Mouse (Mus musculus) liver, embryonic 13.5 days (tissue): ENCODE measurements around the gene Tnnt1. TPM values are rescaled to one million over a fixed set of nuclear protein-coding genes. Genes with fewer than 3 reads are reported as not detected.

Experiments used
- ATAC-seq: fragments of 200-750 bp; cut with Nextera tagmentation; 2 replicates; pipeline ENCODE4 v1.8.0; 2017; ENCODE audit warnings: low read depth, mild to moderate bottlenecking, moderate number of reproducible peaks, moderate library complexity
- DNase-seq: peaks from one replicate; pipeline ENCODE4 v3.0.0; 2022
- H3K27ac ChIP-seq: fragments of 300-500 bp; sonication (generic); 2 replicates; pipeline ENCODE4 v1.5.1; 2015; ENCODE audit warnings: moderate library complexity, mild to moderate bottlenecking, inconsistent platforms
- H3K27me3 ChIP-seq: fragments of 300-500 bp; sonication (generic); 2 replicates; pipeline ENCODE4 v1.6.1; 2015; ENCODE audit warnings: mild to moderate bottlenecking, inconsistent platforms
- H3K36me3 ChIP-seq: fragments of 300-500 bp; sonication (generic); 2 replicates; pipeline ENCODE4 v1.6.1; 2015; ENCODE audit warnings: mild to moderate bottlenecking, inconsistent platforms
- H3K4me1 ChIP-seq: fragments of 300-500 bp; sonication (generic); replicated peaks from 2 replicates; pipeline ENCODE4 v1.6.1; 2015; ENCODE audit warnings: inconsistent platforms
- H3K4me2 ChIP-seq: fragments of 300-500 bp; sonication (generic); 2 replicates; pipeline ENCODE4 v1.6.1; 2015; ENCODE audit warnings: inconsistent platforms, mild to moderate bottlenecking, moderate library complexity
- H3K4me3 ChIP-seq: fragments of 300-500 bp; sonication (generic); replicated peaks from 2 replicates; pipeline ENCODE4 v1.5.1; 2015; ENCODE audit warnings: mild to moderate bottlenecking, inconsistent platforms
- H3K9ac ChIP-seq: fragments of 300-500 bp; sonication (generic); 2 replicates; pipeline ENCODE4 v1.6.1; 2015; ENCODE audit warnings: mild to moderate bottlenecking, inconsistent platforms
- H3K9me3 ChIP-seq: fragments of 300-500 bp; sonication (generic); replicated peaks from 2 replicates; pipeline ENCODE4 v1.6.1; 2016; ENCODE audit warnings: inconsistent platforms
- WGBS: fragments of 180-500 bp; shearing (Covaris S2); methylation state at CpG from one replicate; pipeline ENCODE4 v1.1.7; 2015; ENCODE audit not compliant: insufficient replicate concordance; 5-methylcytosine and 5-hydroxymethylcytosine counted together
- polyA plus RNA-seq: library from polyadenylated mRNA; unstranded; fragments of >200 nt; fragmentation: Nextera tagmentation; extraction: Ambion mirVana; gene quantifications from 2 replicates; pipeline ENCODE4 v1.2.1, GENCODE M21; 2015

Gene Tnnt1
- polyA plus RNA-seq, 1 experiment from 2014 or later = 13.2 TPM

GRCm38 (mm10) chr7:4503100-4503499 is 13.1 kb downstream of the Tnnt1 start:
- peaks cover 9% of the 10 kb centered on the region; the same call in 1 of the 2 replicates for H3K36me3 ChIP-seq
- ATAC-seq (no peak), DNase-seq (no peak)
- peak overlapping the region; percentile 95; the same call in 1 of the 2 replicates for H3K4me3 ChIP-seq
- H3K27me3 ChIP-seq = no peaks in the 10 kb centered on the region
- H3K4me1 ChIP-seq = peaks cover 67% of the 10 kb centered on the region
- no peak overlapping the region for H3K9ac ChIP-seq
- peak overlapping the region; percentile 87 for H3K4me2 ChIP-seq
- peak overlapping the region; percentile 90 for H3K27ac ChIP-seq
- no peaks in the 10 kb centered on the region for H3K9me3 ChIP-seq
- 69% methylated on average over 4 of the region's 4 CpGs for WGBS

- H3K4me1 ChIP-seq = peaks cover 70% of the 10 kb centered on the region
- H3K9ac ChIP-seq = peak overlapping the region; percentile 98
- no peaks in the 10 kb centered on the region for H3K27me3 ChIP-seq
- H3K4me3 ChIP-seq = peak overlapping the region; percentile 95
- peaks cover 12% of the 10 kb centered on the region; the same call in 1 of the 2 replicates for H3K36me3 ChIP-seq
- 7% methylated on average over 14 of the region's 14 CpGs for WGBS
- H3K9me3 ChIP-seq = no peaks in the 10 kb centered on the region
- ATAC-seq (no peak), DNase-seq (peak; percentile 56)
- H3K4me2 ChIP-seq = peak overlapping the region; percentile 87
- H3K27ac ChIP-seq = peak overlapping the region; percentile 90
Observed at GRCm38 (mm10) chr7:4502421-4503090, 13.6 kb downstream of the Tnnt1 start.

DNA sequence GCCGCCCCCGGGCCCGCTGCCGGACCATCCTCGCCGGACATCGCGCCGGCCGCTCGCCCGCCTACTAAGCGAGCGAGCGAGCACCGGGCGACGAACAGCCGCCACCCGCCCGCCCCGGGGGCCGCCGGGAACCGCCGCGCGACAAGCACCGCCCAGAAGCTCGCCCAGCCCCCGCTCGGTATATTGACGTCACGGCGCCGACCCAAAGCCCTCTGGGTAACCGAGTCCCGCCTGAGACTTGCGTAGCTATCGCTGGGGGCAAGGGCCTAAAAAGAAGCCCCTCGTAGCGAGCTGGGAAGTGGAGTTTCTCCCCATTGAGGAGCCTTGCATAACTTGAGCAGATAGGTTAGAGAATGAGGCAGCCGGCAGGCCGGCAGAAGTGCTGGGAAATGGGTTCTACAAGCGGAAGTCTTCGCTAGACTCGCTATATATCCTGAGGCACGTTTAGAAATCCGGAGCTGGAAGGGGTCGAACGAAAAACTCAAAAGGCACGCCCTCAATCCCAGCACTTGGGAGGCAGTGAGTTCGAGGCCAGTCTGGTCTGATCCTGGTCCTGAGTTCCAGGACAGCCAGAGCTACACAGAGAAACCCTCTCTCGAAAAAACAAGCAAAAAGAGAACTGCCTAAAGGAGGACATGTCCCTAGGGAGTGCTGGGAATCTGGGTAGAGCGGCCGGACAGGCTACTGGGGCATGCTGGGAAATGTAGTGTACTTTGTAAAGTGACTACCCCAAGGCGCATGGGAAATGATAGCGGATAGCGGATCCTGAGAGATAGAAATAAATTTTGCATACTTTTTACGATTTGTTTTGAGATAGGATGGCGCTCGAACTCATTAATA is 14.4 kb downstream of the Tnnt1 start, which contains the start of gene Ppp1r12c:
Ppp1r12c (minus strand) TSS at position 123 of the 840 bp plus-strand sequence.
- Histone ChIP-seq H3K9me3 (no peaks in the 10 kb centered on the region), H3K4me3 (peak within 1 kb of the TSS; percentile 95), H3K4me1 (peaks cover 68% of the 10 kb centered on the region), H3K27me3 (no peaks in the 10 kb centered on the region), H3K4me2 (peak within 1 kb of the TSS; percentile 87), H3K27ac (peak within 1 kb of the TSS; percentile 90), H3K9ac (peak within 1 kb of the TSS; percentile 98), H3K36me3 (peaks cover 20% of the 10 kb centered on the region)
- peak; percentile 91 for DNase-seq
- ATAC-seq = peak; percentile 89
- WGBS = under 1% methylated on average over 50 of the region's 62 CpGs

DNA sequence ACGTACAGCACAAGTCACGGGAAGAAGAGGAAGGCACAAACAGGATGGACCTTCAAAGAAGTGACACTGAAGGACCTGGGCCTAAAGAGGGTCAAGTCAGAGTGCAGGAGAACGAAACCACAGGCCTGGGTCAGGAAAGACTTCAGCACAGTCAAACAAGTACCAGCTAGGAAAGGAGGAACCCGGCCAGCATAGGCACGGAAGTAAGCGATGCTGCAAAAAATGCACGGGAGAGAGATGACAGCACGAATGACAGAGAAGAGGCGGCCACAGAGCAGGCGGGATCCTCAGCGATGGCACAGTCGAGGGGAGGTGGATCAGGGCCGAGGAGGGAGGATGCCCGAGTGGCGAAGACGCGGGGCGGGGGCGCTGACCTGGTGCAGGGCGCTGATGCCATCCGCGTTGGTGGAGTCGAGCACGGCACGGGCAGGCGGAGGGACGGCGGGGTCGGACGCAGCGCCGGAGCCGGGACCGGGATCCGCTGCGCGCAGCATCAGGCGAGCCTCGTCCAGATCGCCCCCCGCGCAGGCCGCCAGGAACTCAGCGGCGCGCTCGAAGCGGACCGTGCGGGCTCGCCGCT is 15.2 kb downstream of the Tnnt1 start:
- Histone ChIP-seq H3K9ac (peak overlapping the region; percentile 98), H3K27me3 (no peaks in the 10 kb centered on the region), H3K36me3 (peaks cover 28% of the 10 kb centered on the region), H3K9me3 (no peaks in the 10 kb centered on the region), H3K4me3 (peak overlapping the region; percentile 95), H3K4me2 (peak overlapping the region; percentile 87), H3K27ac (peak overlapping the region; percentile 90), H3K4me1 (peaks cover 74% of the 10 kb centered on the region)
- ATAC-seq (peak; percentile 59), DNase-seq (peak; percentile 46)
- under 1% methylated on average over 41 of the region's 52 CpGs for WGBS

GRCm38 (mm10) chr7:4499034-4499433 is 17.1 kb downstream of the Tnnt1 start:
- Histone ChIP-seq H3K4me2 (peak overlapping the region; percentile 87), H3K9ac (peak overlapping the region; percentile 98), H3K27ac (peak overlapping the region; percentile 23; the same call in 1 of the 2 replicates), H3K9me3 (no peaks in the 10 kb centered on the region), H3K4me3 (peak overlapping the region; percentile 24), H3K36me3 (peaks cover 46% of the 10 kb centered on the region), H3K4me1 (peaks cover 75% of the 10 kb centered on the region), H3K27me3 (no peaks in the 10 kb centered on the region)
- 89% methylated on average over 4 of the region's 4 CpGs for WGBS
- no peak for ATAC-seq
- no peak for DNase-seq

DNA sequence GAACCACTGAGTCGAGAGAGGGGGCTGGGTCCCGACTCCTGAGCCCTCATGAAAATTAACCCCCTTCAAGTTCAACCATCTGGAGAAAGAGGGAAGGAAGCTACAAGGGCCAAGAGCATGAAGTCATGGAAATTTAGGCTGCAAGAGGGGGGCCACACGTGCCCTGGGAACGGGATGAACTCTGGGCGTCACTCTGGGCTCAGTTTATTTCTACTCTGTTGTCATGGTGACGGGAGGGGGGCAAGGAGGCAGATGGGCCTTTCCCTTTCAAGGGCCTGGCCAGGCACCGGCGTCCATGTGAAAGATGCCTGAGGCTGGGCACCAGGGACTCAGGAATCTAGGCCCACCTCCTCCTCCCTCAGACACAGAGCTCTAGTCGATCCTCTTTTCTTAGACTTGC is 17.9 kb downstream of the Tnnt1 start:
- no peak for ATAC-seq
- H3K27ac ChIP-seq = no peak overlapping the region
- H3K27me3 ChIP-seq = no peaks in the 10 kb centered on the region
- H3K9me3 ChIP-seq = no peaks in the 10 kb centered on the region
- H3K4me2 ChIP-seq = 0 out of 2 replicates have a peak overlapping the region, but pooled peaks have one; percentile 87
- H3K4me1 ChIP-seq = peaks cover 77% of the 10 kb centered on the region
- DNase-seq = no peak
- H3K36me3 ChIP-seq = peaks cover 53% of the 10 kb centered on the region
- no peak overlapping the region for H3K4me3 ChIP-seq
- 44% methylated on average over 9 of the region's 9 CpGs for WGBS
- H3K9ac ChIP-seq = no peak overlapping the region

- Histone ChIP-seq H3K9me3 (no peaks in the 10 kb centered on the region), H3K27ac (no peak overlapping the region), H3K27me3 (no peaks in the 10 kb centered on the region), H3K4me3 (no peak overlapping the region), H3K36me3 (peaks cover 62% of the 10 kb centered on the region), H3K4me2 (no peak overlapping the region), H3K9ac (no peak overlapping the region), H3K4me1 (peaks cover 77% of the 10 kb centered on the region)
- 86% methylated on average over 9 of the region's 9 CpGs for WGBS
- ATAC-seq = no peak
- no peak for DNase-seq
Observed at GRCm38 (mm10) chr7:4497271-4497903, 18.8 kb downstream of the Tnnt1 start.

- DNase-seq (no peak), ATAC-seq (no peak)
- H3K4me3 ChIP-seq = no peak overlapping the region
- no peaks in the 10 kb centered on the region for H3K9me3 ChIP-seq
- WGBS = 79% methylated on average over 3 of the region's 3 CpGs
- H3K9ac ChIP-seq = no peak overlapping the region
- peaks cover 70% of the 10 kb centered on the region for H3K36me3 ChIP-seq
- H3K27me3 ChIP-seq = no peaks in the 10 kb centered on the region
- H3K4me1 ChIP-seq = peaks cover 85% of the 10 kb centered on the region
- H3K4me2 ChIP-seq = no peak overlapping the region
- no peak overlapping the region for H3K27ac ChIP-seq
Observed at GRCm38 (mm10) chr7:4496468-4496867, 19.7 kb downstream of the Tnnt1 start.

DNA sequence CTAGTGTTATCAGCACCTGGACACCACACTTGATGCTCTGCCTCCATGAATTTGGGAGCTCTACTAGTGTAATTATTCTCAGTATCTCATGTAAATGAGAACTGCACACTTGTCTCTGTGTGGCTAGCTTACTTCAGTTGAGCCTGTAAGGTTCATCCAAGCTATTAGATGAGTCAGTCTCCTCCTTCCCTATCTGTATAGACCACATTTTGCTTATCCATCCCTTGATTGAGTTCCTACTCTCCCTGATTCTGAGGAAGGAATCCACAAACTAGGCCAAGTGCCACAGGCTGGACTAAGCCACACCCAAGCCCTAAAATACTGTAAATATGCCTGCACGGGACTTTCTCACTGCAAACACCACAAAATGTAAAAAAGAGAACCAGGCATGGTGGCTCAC is 22.2 kb downstream of the Tnnt1 start:
- Histone ChIP-seq H3K36me3 (peaks cover 87% of the 10 kb centered on the region), H3K4me1 (peaks cover 79% of the 10 kb centered on the region), H3K9ac (no peak overlapping the region), H3K27me3 (no peaks in the 10 kb centered on the region), H3K4me2 (peak overlapping the region; percentile 3; the same call in 1 of the 2 replicates), H3K27ac (peak overlapping the region; percentile 25), H3K4me3 (no peak overlapping the region), H3K9me3 (no peaks in the 10 kb centered on the region)
- peak; percentile 60 for ATAC-seq
- DNase-seq = no peak
- WGBS = 25% methylated on average over 1 of the region's 1 CpGs

DNA sequence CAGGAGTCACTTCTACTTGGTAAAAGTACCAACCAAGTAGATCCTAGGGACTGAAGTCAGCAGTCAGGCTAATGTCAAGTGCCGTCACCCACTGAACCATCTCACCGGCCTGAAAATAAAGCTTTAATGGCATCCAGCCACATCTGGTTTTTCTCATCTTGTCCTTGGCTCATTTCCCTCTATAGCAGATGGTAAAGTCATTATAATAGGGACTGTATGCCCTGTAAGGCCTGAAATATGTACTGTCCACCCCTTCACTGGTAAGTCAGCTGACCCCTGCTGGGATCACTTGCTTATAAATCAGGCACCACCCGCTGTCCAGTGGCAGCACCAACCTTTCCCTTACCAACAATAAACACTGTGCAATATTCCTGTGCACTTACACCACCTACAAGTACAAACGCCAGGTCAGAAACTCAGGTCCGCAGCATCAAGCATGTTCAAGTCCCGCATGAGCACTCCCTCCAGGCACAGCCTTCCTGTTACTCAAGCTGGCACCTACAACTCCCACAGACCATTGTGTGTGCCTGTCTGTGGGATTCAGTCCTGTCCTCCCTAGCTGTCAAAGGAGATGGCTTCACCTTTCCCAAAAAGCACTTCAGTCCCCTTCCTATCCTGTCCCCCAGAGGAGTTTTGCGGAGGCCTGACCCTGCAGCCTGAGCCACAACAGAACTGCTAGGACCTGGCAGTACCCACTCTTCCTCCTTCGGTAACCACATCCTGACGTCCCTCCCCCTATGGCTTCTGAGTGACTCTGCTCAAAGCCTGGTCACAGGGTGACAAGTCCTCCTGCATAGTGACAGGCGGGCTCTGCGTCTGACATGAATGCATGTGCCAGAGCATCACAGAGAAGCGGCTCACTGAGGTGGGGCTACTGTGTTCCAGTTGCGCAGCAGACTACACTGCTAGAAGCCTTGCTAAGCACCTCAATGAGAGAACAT is 23.6 kb downstream of the Tnnt1 start:
- Histone ChIP-seq H3K27me3 (no peaks in the 10 kb centered on the region), H3K4me3 (no peak overlapping the region), H3K4me1 (peaks cover 64% of the 10 kb centered on the region), H3K4me2 (no peak overlapping the region), H3K36me3 (peaks cover 92% of the 10 kb centered on the region), H3K27ac (no peak overlapping the region), H3K9ac (no peak overlapping the region), H3K9me3 (no peaks in the 10 kb centered on the region)
- DNase-seq (no peak), ATAC-seq (peak; percentile 38; the same call in 1 of the 2 replicates)
- WGBS = 63% methylated on average over 13 of the region's 13 CpGs
